Mouse (Mus musculus): ENCODE measurements at regions not wholly inside any gene's neighbourhood (a gene's known extent, or its start where the extent isn't known, plus 50 kb on each side); places are given as distances from the start of the nearest gene placed in this dataset.
A peak's percentile ranks its signal among the peaks of the same experiment; 100 is the strongest.

- DNase-seq (ENCODE audit: low spot score in 2 of 2) = no peak
Observed at GRCm38 (mm10) chr10:72188326-72188725, 466.3 kb upstream of the Zwint start.

- DNase-seq (ENCODE audit: low spot score in 2 of 2) = no peak
Observed at GRCm38 (mm10) chr10:72217812-72218211, 436.8 kb upstream of the Zwint start.

- peak in 1 of 2 experiments; percentile 9 for DNase-seq (ENCODE audit: low spot score in 2 of 2)
Observed at GRCm38 (mm10) chr10:72221120-72221519, 433.5 kb upstream of the Zwint start.

- no peak for DNase-seq (ENCODE audit: low spot score in 2 of 2)
Observed at GRCm38 (mm10) chr10:72222505-72222904, 432.1 kb upstream of the Zwint start.

- no peak for DNase-seq (ENCODE audit: low spot score in 2 of 2)
Observed at GRCm38 (mm10) chr10:72225084-72225483, 429.6 kb upstream of the Zwint start.

GRCm38 (mm10) chr10:72244106-72244505, 410.5 kb upstream of the Zwint start:
- no peak for DNase-seq (ENCODE audit: low spot score in 2 of 2)

All from layer of hippocampus, adult 8-10 months (tissue).